10 mouse cellular contexts compared by ENCODE assay signal in the genomic region with DNA sequence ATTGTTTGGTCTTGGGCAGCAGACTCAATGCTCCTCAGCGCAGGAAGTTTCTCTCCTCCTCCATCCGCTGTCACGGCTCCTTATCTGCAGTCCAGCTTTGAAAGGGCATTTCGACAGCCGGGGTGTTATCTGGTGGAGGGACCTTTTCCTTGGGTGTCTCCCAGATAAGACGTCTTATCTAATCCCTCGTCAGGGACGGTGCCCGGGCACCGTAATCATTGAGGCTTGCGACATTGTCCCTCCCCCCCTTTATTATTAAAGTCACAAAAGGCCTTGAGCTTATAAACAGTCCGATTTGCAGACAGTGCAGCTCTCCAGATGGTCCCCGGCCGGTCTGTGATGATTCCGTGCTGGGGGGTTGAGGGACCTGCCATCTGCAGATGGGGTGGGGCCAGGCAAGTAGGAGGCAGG. TPM values are rescaled to one million over a fixed set of nuclear protein-coding genes. Genes with fewer than 3 reads are reported as not detected.
A peak's percentile ranks its signal among the peaks of the same experiment; 100 is the strongest.
DNase-seq lines count a peak whose midpoint lies in the region; ATAC-seq and TF ChIP-seq lines count a peak whose summit lies in the region.
"Had no signal": no experiment of that assay in that cellular context is flagged by ENCODE, and none has a peak within 500 bp of the region (broad histone marks: within the 10 kb centered on the region; RNA-seq: fewer than 3 reads in every experiment).

No protein-coding gene starts in this region.

- WGBS in midbrain, embryonic 10.5 days: 51% methylated on average over 15 of the region's 15 CpGs
- WGBS in midbrain, postnatal 0 days: 20% methylated on average over 15 of the region's 15 CpGs
- 22% methylated on average over 15 of the region's 15 CpGs for WGBS in intestine, embryonic 14.5 days
- WGBS in neural tube, embryonic 13.5 days: 36% methylated on average over 15 of the region's 15 CpGs

- H3K27me3 ChIP-seq in midbrain, embryonic 10.5 days (ENCODE audit: low read depth, poor library complexity, severe bottlenecking): peaks cover 26% of the 10 kb centered on the region
- H3K27me3 ChIP-seq in midbrain, postnatal 0 days (ENCODE audit: insufficient read depth, low read length): no peaks in the 10 kb centered on the region
- H3K27me3 ChIP-seq in intestine, embryonic 14.5 days (replicated peaks; ENCODE audit: control insufficient read depth, insufficient read depth, low read length): no peaks in the 10 kb centered on the region
- no peaks in the 10 kb centered on the region for H3K27me3 ChIP-seq in neural tube, embryonic 13.5 days

- H3K9me3 ChIP-seq in midbrain, embryonic 10.5 days (replicated peaks): no peaks in the 10 kb centered on the region
- H3K9me3 ChIP-seq in midbrain, postnatal 0 days (ENCODE audit: low read length): no peaks in the 10 kb centered on the region
- no peaks in the 10 kb centered on the region for H3K9me3 ChIP-seq in intestine, embryonic 14.5 days (ENCODE audit: control insufficient read depth, low read length)
- H3K9me3 ChIP-seq in neural tube, embryonic 13.5 days: no peaks in the 10 kb centered on the region
- H3K9me3 ChIP-seq: embryonic facial prominence, embryonic 13.5 days had no signal

- no peak for ATAC-seq in midbrain, postnatal 0 days (ENCODE audit: low FRiP score)
- peak; percentile 37; the same call in 1 of the 2 replicates for ATAC-seq in intestine, embryonic 14.5 days (replicated peaks; ENCODE audit: low FRiP score, low TSS enrichment, low read depth)
- ATAC-seq in neural tube, embryonic 13.5 days (ENCODE audit: low read depth): no peak

- DNase-seq in adrenal gland, postnatal 14 days: peak; percentile 75
- DNase-seq in adrenal gland, postnatal 25 days: no peak
- DNase-seq in midbrain, embryonic 10.5 days (ENCODE audit: low spot score): no peak
- no peak for DNase-seq in midbrain, postnatal 0 days (ENCODE audit: low spot score)
- DNase-seq in intestine, embryonic 14.5 days (ENCODE audit: low spot score): no peak
- DNase-seq in layer of hippocampus, postnatal 14 days (ENCODE audit: low spot score in 2 of 2): no peak
- DNase-seq in layer of hippocampus, adult 11-12 months (ENCODE audit: low spot score): no peak
- DNase-seq: B cell, adult 2 months had no signal

- no peak overlapping the region; the same call in 1 of the 2 replicates for H3K4me2 ChIP-seq in midbrain, postnatal 0 days (ENCODE audit: low read depth, low read length, poor library complexity, severe bottlenecking)
- H3K4me2 ChIP-seq in intestine, embryonic 14.5 days (ENCODE audit: low read length): peak overlapping the region; percentile 20; the same call in 1 of the 2 replicates
- no peak overlapping the region for H3K4me2 ChIP-seq in neural tube, embryonic 13.5 days
- H3K4me2 ChIP-seq: embryonic facial prominence, embryonic 13.5 days had no signal

- peaks cover 25% of the 10 kb centered on the region for H3K36me3 ChIP-seq in midbrain, embryonic 10.5 days
- peaks cover 7% of the 10 kb centered on the region for H3K36me3 ChIP-seq in midbrain, postnatal 0 days (ENCODE audit: insufficient read depth, low read length)
- no peaks in the 10 kb centered on the region for H3K36me3 ChIP-seq in intestine, embryonic 14.5 days (ENCODE audit: control insufficient read depth, insufficient read depth, low read length)
- H3K36me3 ChIP-seq in neural tube, embryonic 13.5 days: peaks cover 12% of the 10 kb centered on the region
- H3K36me3 ChIP-seq: embryonic facial prominence, embryonic 13.5 days had no signal

- H3K27ac ChIP-seq in midbrain, embryonic 10.5 days (replicated peaks): peak overlapping the region; percentile 76
- H3K27ac ChIP-seq in midbrain, postnatal 0 days (ENCODE audit: low read depth, low read length): no peak overlapping the region
- peak overlapping the region; percentile 51; the same call in 1 of the 2 replicates for H3K27ac ChIP-seq in intestine, embryonic 14.5 days (ENCODE audit: low read depth)
- peak overlapping the region; percentile 25; the same call in 1 of the 2 replicates for H3K27ac ChIP-seq in neural tube, embryonic 13.5 days (replicated peaks)
- H3K27ac ChIP-seq: embryonic facial prominence, embryonic 13.5 days had no signal

- no peak overlapping the region for H3K9ac ChIP-seq in midbrain, postnatal 0 days (replicated peaks; ENCODE audit: low read length, poor library complexity, severe bottlenecking)
- H3K9ac ChIP-seq in intestine, embryonic 14.5 days (ENCODE audit: low read length): no peak overlapping the region
- 0 out of 2 replicates have a peak overlapping the region, but pooled peaks have one; percentile 39 for H3K9ac ChIP-seq in neural tube, embryonic 13.5 days
- H3K9ac ChIP-seq: embryonic facial prominence, embryonic 13.5 days had no signal

- no peak for TF ChIP-seq CTCF in midbrain, postnatal 0 days (IDR thresholded peaks at IDR 0.05)

- no peak overlapping the region for H3K4me3 ChIP-seq in midbrain, embryonic 10.5 days
- no peak overlapping the region for H3K4me3 ChIP-seq in midbrain, postnatal 0 days (ENCODE audit: low read depth, low read length)
- no peak overlapping the region for H3K4me3 ChIP-seq in intestine, embryonic 14.5 days (ENCODE audit: low read depth, low read length)
- H3K4me3 ChIP-seq in neural tube, embryonic 13.5 days: no peak overlapping the region
- H3K4me3 ChIP-seq: embryonic facial prominence, embryonic 13.5 days had no signal

- H3K4me1 ChIP-seq in midbrain, embryonic 10.5 days: peaks cover 95% of the 10 kb centered on the region
- peaks cover 34% of the 10 kb centered on the region for H3K4me1 ChIP-seq in midbrain, postnatal 0 days (ENCODE audit: insufficient read depth, low read length)
- H3K4me1 ChIP-seq in intestine, embryonic 14.5 days (replicated peaks; ENCODE audit: control insufficient read depth, insufficient read depth, low read length): peaks cover 74% of the 10 kb centered on the region
- H3K4me1 ChIP-seq in neural tube, embryonic 13.5 days (replicated peaks): peaks cover 89% of the 10 kb centered on the region

RNA-seq across cellular contexts. Expression of gene Fam222a, which starts 23.3 kb away (rescaled TPM):
- 55.8 and 77.0 TPM in 2 replicates for total RNA-seq in adrenal gland, postnatal 14 days (2021)
- total RNA-seq in adrenal gland, postnatal 25 days (2021): 26.9 and 39.8 TPM in 2 replicates
- polyA plus RNA-seq in midbrain, embryonic 10.5 days (2016; fragmentation: Nextera tagmentation; extraction: Ambion mirVana): 4.0 and 5.1 TPM in 2 replicates
- 5.6 and 10.4 TPM in 2 replicates for total RNA-seq in midbrain, postnatal 0 days (2014; rRNA removed)
- polyA plus RNA-seq in midbrain, postnatal 0 days (2015; fragmentation: Nextera tagmentation; extraction: Ambion mirVana): 3.5 and 4.2 TPM in 2 replicates
- 4.9 and 7.1 TPM in 2 replicates for polyA plus RNA-seq in intestine, embryonic 14.5 days (2014; fragmentation: Nextera tagmentation; extraction: Ambion mirVana)
- polyA plus RNA-seq in neural tube, embryonic 13.5 days (2015; fragmentation: Nextera tagmentation; extraction: Ambion mirVana): 6.1 and 6.8 TPM in 2 replicates
- 1 to 10 TPM; 7.6 to 7.8 TPM for total RNA-seq in layer of hippocampus, postnatal 14 days (2021)
